Mouse (Mus musculus) layer of hippocampus, adult 2 months (tissue): ENCODE measurements around the gene Clk3. TPM values are rescaled to one million over a fixed set of nuclear protein-coding genes. Genes with fewer than 3 reads are reported as not detected.
A peak's percentile ranks its signal among the peaks of the same experiment; 100 is the strongest.
"Not testable (repeated sequence)": the region's sequence is repeated elsewhere in the genome, so short reads cannot be mapped to it uniquely, and the experiment has no call there.

Experiments
- DNase-seq, 2 experiments: peaks; one replicate each; pipeline ENCODE4 v3.0.0; 2022; ENCODE audit warnings: low spot score in 2 of 2
- H3K27ac ChIP-seq: fragments of 200-600 bp; 2 replicates; pipeline ENCODE4 v1.8.1; 2022
- H3K4me3 ChIP-seq: fragments of 200-600 bp; 2 replicates; pipeline ENCODE4 v1.8.1; 2022; ENCODE audit warnings: mild to moderate bottlenecking
- CTCF ChIP-seq: fragments of 200-600 bp; conservative IDR thresholded peaks from 2 replicates; pipeline ENCODE4 v1.8.1; 2022; ENCODE audit warnings: antibody characterized with exemption, mild to moderate bottlenecking, moderate library complexity
- total RNA-seq, 2 experiments: library from RNA; stranded (reverse); gene quantifications; 2 replicates each; pipeline ENCODE4 v1.2.3; 2021

Gene Clk3
- total RNA-seq, 2 experiments from 2014 or later = 80.2 to 83.4 TPM

- H3K27ac ChIP-seq = no peak overlapping the region
- DNase-seq = peak in 1 of 2 experiments; percentile 59
- no peak overlapping the region for H3K4me3 ChIP-seq
- peak; percentile 89 for TF ChIP-seq CTCF
These were observed 21.1 kb downstream of the Clk3 start for GRCm38 (mm10) chr9:57744462-57745091.

DNA sequence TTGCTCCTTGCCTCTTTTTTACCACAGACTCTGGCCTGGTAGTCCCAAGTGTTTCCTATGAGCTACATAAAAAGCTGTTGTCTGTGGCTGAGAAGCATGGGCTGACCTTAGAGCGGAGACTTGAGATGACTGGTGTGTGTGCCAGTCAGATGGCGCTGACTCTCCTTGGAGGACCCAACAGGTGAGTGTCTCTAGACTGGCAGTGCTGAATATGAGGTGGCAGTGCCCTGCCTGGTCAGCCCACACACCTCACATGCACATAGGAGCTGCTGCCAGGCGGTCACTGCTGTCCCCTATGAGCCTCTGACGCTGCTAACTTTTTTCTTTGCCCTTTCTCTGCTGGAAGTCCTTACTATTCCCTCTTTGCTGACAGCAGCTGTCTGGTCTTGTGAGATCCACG is 25.8 kb downstream of the Clk3 start:
- DNase-seq = no peak
- no peak overlapping the region for H3K27ac ChIP-seq
- TF ChIP-seq CTCF = no peak
- no peak overlapping the region for H3K4me3 ChIP-seq

- DNase-seq = no peak
- no peak for TF ChIP-seq CTCF
- Histone ChIP-seq H3K27ac (no peak overlapping the region), H3K4me3 (no peak overlapping the region)
These were observed 32.1 kb downstream of the Clk3 start for GRCm38 (mm10) chr9:57733606-57734005.

GRCm38 (mm10) chr9:57728312-57728711 is 37.3 kb downstream of the Clk3 start:
- Histone ChIP-seq H3K4me3 (no peak overlapping the region), H3K27ac (no peak overlapping the region)
- peak; percentile 64 for TF ChIP-seq CTCF
- DNase-seq = no peak

DNA sequence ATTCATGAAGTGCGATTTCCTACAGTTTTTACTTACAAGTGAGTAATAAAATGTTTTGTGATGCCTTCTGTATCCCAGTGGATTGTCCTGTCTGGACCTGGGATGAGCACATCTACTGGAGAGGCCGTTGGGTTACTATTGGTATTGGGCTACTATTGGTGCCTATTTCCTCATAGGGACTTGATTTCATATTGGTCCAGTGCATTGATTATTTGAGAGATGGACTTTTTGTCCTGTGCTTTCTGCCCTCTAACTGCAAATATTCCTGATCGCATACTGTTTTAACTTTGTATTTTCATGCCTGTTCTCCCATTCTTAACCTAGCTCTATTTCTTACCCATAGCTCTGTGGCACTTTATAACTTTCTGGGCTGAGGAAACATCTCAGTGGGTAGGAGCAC is 41.0 kb downstream of the Clk3 start:
- TF ChIP-seq CTCF = no peak
- no peak overlapping the region for H3K4me3 ChIP-seq

GRCm38 (mm10) chr9:57723796-57724195 is 41.9 kb downstream of the Clk3 start:
- Histone ChIP-seq H3K27ac (peak overlapping the region; percentile 80), H3K4me3 (no peak overlapping the region)
- DNase-seq = no peak
- no peak for TF ChIP-seq CTCF

More for the DNA sequence above, 41.0 kb downstream of the Clk3 start:
- no peak for DNase-seq
- no peak overlapping the region for H3K27ac ChIP-seq

DNA sequence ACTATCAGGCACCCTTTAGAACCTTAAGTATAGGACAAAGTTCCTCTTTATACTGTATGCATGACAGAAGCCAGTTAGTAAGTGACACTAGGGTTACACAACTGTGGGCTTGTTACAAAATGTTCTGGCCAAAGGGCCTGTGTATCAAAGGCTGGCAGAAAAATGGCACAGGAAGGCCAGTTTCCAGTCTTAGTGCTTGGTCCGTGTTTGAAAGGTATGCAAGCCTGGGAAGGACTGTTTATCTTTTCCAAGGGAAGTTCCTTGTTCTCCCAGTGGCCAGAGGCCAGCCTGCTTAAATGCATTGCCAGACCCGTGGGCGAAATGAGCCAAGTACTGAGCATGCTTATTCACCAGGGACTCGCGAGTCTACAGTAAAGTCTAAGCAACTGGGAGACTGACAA is 42.3 kb downstream of the Clk3 start:
- Histone ChIP-seq H3K27ac (peak overlapping the region; percentile 80), H3K4me3 (no peak overlapping the region)
- peak; percentile 41 to 43 for DNase-seq
- no peak for TF ChIP-seq CTCF

- TF ChIP-seq CTCF = no peak
- DNase-seq = no peak
- H3K27ac ChIP-seq = peak overlapping the region; percentile 80
- H3K4me3 ChIP-seq = no peak overlapping the region
These were observed 43.3 kb downstream of the Clk3 start for GRCm38 (mm10) chr9:57722371-57722770.

DNA sequence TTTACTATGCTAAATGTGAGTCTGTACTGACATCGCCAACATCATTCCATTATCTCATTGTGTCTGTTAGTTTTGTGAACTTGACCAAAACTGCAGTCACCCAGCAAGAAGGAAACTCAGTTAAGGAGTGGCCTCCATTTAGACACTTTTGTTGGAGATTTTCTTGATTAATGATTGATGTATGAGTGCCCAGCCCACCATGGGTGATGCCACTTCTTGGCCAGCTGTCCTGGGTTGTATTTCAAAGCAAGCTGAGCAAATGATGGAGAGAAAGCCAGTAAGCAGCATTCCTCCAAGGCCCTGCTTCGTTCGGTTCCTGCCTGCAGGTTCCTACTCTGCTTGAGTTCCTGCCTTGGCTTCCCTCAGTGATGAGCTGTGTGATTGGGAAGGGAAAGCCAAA is 44.9 kb downstream of the Clk3 start:
- DNase-seq = no peak
- Histone ChIP-seq H3K27ac (no peak overlapping the region), H3K4me3 (no peak overlapping the region)
- no peak for TF ChIP-seq CTCF

DNA sequence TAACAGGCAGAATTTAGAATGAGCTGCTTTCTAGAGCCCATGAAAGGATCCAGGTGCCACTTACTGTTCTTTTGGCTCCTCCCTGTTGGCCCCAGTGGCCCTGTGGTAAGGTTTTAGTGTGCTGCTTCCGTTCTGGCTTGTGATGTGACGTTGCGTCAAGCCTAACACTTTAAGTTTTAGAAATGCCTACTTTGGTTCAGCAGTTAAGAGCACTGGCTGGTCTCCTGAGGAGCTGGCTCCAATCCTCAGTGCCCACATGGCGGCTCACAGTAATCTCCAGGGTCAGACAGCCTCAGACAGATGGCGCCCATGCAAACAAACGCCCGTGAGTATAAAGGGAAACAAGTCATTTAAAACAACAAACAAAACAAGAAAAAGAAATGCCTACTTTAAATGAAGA is 47.3 kb downstream of the Clk3 start:
- no peak for DNase-seq
- TF ChIP-seq CTCF = no peak
- Histone ChIP-seq H3K27ac (no peak overlapping the region; the same call in 1 of the 2 replicates), H3K4me3 (no peak overlapping the region)

DNA sequence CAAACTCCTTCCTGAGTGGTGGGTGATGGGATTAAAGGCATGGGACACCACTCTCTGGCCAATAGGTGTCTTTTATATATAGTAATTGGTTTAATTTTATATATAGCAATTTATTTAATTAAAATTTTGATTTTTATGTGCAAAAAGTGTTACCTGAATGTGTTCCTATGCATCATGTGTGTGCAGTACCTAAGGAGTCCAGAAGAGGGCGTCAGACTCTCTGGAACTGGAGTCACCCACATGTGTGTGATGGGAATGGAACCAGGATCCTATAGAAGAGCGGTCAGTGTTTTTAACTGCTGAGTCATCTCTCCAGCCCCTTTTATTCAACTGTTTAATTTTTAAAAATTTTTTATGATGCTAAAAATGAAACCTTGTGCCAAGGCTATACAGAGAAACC is 53.5 kb downstream of the Clk3 start:
- Histone ChIP-seq H3K27ac (no peak overlapping the region), H3K4me3 (no peak overlapping the region)
- DNase-seq = no peak
- peak; percentile 72 for TF ChIP-seq CTCF

GRCm38 (mm10) chr9:57710214-57710613 is 55.4 kb downstream of the Clk3 start:
- not testable (repeated sequence) for DNase-seq, H3K27ac ChIP-seq, H3K4me3 ChIP-seq

DNA sequence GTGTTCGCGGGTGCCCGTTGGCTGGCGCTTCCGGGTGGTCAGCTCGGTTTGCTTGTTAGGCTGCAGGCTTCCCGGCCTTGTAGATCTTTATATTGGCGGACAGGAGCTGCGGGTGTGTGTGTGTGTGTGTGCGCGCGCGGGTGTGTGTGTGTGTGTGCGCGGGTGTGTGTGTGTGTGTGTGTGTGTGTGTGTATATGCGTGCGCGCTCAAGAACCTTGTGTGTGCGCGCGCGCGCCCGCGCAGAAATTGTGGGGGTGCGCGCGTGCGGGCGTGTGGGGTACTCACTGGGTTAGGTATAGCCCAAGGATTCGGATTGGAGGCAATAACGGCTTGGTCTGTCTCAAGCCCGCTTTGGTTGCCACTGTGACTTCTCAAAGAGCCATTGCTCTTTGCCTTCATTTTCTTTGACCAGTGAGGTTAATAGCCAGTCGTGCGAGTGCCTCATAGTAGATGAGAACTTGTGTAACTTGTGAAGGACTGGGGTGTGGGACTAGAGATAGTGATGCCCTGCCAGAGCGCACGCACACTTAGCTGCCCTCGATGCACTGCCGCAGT is 56.9 kb downstream of the Clk3 start:
- TF ChIP-seq CTCF = no peak

DNA sequence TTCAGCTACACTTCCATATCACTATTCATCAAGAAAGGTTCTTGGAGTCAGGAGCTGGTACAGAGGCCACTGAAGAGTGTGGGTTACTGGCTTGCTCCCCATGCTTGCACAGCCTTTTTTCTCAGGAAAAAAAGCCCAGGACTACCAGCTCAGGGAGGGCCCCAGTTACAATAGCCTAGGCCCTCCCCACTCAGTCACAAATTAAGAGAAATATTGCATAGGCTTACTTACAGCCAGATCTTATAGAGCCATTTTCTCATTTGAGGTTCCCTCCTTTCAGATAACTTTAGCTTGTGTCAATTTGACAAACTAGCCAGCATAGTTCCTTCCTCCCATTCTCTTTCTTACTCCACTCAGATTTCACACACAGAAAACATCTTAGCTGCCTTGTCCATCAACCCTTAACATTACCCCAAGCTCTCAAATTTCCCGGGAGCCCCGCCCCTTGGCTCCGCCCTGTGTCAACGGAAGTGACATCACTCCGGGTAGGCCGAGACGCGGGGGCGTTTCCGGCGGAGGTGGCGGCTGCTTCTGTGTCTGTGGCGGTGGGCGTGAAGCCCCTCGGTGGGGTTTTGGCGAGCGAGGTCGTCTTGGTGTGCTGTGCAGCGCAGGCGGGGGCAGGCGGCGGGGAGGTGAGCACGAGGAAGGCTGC is 57.5 kb downstream of the Clk3 start, which contains the start of gene Edc3:
Gene Edc3, plus strand, starts transcription at position 473 of the 652 bp plus-strand sequence.
- no peak for TF ChIP-seq CTCF
- peak within 1 kb of the TSS; percentile 98 for H3K27ac ChIP-seq
- DNase-seq = peak; percentile 81 to 88
- peak within 1 kb of the TSS; percentile 90 for H3K4me3 ChIP-seq

More for the DNA sequence above, 56.9 kb downstream of the Clk3 start:
- Histone ChIP-seq H3K27ac (peak overlapping the region; percentile 98), H3K4me3 (peak overlapping the region; percentile 90)
- peak; percentile 48 to 60 for DNase-seq
